Mouse (Mus musculus): Measurements from ENCODE around the gene Nexn. TPM values are rescaled to one million over a fixed set of nuclear protein-coding genes. Genes with fewer than 3 reads are reported as not detected.
"Not testable (repeated sequence)": the region's sequence is repeated elsewhere in the genome, so short reads cannot be mapped to it uniquely, and the experiment has no call there.

Gene Nexn
- polyA plus RNA-seq (2015; fragmentation: Nextera tagmentation; extraction: Ambion mirVana) = 0.59 and 1.2 TPM in 2 replicates

DNA sequence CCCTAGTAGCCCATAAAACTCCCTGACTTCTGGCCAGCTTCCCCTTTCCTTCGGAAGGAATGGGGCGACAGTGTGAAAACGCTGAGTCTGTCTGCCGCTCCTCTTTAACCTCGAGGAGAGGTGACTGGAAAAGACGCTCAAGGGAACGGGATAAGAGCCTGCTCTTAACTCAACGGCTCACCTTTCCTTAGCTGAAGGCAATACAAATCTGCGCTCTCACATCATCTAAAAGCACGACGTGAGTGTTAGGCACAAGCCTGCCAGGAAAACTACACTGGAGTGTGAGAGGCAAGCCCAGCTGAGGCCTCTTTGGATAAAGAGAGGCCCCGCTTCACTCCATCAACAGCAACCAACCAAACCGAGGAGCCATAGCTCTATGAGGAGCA, at the start of gene Nexn:
Gene Nexn (minus strand): TSS at position 315 of the 386 bp plus-strand sequence.
- DNase-seq (ENCODE audit: low spot score) = no peak

DNA sequence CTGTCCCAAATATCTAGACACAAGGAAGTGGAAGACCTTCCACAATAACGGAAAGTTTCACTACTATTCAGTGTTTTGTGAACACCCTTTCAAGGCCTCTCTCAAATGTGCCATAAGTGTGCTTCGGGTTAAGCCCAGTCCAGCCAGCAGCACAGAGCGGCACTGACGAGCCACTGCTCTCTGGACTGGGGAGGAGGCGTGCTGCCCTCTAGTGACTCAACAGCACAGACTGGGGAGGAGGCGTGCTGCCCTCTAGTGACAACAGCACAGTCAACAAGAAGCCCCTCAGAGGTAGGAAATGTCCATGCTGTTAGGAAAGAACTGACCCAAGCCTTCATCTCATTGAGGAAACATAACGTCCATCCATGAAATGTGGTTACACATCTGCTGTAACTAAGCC, 49.5 kb upstream of the Nexn start:
- peak; percentile 77 for DNase-seq (ENCODE audit: low spot score)

DNA sequence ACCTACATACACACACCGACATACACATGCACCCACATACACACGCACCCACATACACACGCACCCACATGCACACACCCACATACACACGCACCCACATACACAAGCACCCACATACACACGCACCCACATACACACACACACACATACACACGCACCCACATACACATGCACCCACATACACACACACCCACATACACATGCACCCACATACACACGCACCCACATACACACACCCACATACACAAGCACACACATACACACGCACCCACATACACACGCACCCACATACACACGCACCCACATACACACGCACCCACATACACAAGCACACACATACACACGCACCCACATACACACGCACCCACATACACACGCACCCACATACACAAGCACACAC, 48.5 kb upstream of the Nexn start:
- not testable (repeated sequence) for DNase-seq (ENCODE audit: low spot score)

DNA sequence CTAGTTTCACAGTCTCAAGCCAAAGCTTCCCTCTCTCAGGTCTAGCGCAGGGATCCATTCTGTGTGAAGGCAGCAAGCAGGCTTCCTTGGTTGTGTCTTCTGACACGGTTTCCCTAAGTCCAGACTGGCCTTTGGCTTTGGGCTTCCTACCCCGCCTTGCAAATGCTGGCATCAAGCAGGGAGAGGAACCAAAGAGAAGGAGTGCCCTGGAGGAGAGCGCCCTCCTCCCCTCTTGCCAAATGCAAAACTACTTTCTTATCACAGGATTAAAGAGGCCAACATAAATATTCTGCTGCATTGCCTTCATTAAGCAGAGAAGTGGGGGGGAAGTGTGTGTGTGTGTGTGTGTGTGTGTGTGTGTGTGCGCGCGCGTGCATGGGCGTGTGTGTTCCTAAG, 43.1 kb upstream of the Nexn start:
- DNase-seq (ENCODE audit: low spot score) = no peak

DNA sequence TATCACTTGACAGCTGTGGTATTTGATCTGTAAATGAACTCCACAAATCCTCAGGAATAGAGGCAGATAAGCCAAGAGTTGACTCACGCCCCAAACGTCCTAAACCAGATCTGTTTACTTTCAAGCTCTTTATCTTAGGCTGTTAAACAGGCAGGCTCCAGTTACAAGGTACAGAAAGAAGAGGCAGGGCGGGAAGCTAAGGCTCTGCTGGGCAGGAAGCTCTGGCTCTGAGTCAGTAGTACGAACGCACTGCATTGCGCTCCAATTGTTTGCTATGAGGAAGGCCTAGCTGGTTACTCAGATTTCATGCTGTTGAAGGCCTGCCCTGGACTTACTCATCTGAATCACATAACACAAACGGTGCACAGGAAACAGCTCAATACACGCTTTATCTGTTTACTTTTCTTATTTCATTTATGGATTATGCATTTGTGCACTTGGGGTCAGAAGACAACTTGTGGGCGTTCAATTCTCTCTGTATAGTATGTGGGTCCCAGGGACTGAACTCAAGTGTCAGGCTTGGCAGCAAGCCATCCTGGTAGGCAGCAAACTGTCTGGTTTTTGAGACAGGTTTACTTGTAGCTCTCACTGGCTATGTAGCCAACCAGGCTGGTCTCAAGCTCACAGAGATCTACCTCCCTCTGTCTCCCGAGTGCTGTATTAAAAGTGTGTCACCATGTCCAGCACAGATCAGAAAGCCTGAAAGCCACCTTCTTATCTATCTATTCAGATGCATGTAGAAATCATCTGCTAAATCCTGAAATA, 42.5 kb upstream of the Nexn start:
- no peak for DNase-seq (ENCODE audit: low spot score)

DNA sequence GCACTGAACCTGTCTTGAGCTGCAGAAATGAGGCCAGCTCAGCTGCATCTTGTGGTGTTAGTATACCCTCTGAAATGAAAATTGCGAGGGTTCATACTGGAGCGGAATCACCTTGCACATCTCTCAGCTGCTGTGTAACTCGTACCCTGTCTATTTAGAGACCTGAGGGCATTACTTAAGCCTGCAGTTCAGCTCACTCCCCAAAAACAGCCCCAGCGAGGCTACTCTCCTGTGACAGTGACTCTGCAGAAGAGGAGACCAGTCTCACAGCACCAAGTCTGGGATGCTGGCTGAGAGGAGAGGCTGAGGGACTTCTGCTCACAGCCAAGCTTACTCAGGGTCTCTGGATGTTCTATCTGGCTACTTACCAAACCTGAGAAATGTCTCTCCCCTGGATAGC, 39.8 kb upstream of the Nexn start:
- no peak for DNase-seq (ENCODE audit: low spot score)

DNA sequence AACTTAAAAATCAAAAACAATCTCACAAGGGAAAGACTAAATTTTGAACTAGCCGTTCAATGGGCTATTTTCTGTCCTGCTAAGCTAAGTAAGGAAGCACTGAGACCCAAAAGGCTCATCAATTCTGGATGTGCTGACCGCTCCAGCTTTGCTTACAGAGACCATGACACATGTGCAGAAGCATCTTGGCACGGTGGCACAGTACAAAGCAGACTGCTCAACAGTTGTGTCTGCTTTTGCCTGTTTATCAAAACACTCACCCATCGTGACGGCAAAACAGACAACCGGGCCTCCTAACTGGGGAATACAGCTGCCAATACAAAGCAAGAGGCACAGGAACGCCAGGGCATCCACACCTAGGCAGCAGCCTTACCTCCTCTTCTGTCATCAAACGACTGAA, 38.9 kb upstream of the Nexn start:
- DNase-seq (ENCODE audit: low spot score) = no peak

DNA sequence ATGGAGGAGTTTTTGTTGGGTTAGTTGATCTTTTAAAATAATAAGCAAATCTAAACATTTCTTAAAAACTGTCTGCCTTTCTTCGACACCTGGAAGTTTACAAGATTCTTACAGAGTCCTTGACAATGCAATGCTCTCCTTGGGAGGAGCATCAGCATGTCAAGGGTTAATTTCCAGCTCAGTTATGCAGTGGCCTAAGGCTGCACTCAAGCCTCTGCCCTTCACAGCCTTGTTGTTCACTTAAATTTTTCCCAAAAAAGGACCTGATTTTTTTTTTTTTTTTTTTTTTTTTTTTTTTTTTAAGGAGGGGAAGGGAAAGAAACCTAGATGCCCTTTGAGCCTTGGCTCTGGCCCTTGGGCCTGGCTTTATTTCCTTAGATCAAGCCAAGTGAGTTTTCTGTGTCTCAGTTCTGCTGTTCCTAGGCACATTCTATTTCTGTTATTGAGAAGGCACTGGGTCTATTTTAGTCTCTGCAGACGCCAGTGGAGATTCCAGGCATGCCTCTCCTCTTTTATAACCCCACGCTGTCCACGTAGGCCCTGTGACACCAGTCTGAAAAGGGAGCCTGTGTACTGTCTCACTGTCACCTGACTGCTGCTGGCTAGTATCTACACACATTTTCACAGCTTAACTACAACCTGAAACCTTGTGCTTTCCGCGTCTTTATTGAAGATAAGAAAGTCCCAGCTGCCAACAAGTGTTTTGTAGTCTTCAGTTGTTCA, 38.1 kb upstream of the Nexn start:
- no peak for DNase-seq (ENCODE audit: low spot score)

DNA sequence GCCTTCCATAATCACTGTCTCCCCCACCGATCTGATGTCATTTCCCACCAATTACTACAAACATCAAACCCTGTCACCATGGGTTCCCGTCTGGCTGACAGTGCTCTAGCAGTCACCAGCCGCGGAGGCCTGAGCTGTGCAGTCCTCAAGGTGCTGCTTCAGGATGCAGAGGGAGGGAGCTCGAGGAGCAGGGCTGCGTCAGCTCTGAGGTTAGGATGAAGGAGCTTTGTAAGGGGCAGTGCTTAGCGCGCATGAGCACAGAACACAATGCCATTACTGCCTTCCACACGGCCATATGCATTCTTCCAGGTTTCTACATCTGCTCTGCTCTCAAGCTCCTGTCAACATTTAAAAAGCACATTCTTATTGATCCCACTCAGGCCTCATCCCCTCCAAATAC, 36.8 kb upstream of the Nexn start:
- DNase-seq (ENCODE audit: low spot score) = no peak

DNA sequence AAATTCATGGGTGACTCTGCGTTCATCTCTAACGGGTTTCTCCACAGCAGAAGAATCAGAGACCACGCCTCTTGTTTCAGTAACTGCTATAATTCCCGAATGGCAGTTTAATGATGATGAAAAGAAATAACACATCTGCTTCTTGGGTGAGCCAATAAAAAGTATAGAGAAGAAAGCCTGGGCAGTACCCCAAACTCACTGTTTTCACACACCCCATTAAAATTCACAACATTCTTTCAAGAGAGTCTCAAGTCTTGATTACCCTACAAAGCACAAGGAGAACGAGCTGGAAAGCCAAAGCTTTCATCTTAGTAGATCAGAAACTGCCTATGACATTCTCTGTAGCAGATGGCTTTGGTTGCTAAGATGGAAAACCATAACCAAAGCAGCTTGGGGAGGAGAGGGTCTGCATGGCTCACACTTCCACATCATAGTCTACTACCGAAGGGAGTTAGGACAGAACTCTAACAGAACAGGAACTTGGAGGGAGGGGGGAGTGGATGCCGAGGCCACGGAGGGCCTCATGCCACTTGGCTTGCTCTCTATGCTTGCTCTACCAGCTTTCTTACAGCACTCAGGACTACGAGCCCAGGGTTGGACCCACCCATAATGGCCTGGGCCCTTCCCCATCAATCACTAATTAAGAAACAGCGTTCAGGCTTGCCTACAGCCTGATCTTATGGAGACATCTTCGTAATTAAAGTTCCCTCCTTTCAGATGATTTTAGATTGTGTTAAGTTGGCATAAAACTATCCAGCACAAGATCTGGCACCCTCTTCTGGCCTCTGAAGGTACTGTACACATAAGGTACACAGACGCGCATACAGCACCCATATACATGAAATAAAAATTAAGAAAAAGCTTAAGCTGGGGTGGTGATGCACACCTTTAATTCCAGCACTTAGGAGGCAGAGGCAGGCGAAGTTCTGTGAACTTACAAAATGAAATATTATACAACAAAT, 34.5 kb upstream of the Nexn start:
- peak; percentile 9 for DNase-seq (ENCODE audit: low spot score)

DNA sequence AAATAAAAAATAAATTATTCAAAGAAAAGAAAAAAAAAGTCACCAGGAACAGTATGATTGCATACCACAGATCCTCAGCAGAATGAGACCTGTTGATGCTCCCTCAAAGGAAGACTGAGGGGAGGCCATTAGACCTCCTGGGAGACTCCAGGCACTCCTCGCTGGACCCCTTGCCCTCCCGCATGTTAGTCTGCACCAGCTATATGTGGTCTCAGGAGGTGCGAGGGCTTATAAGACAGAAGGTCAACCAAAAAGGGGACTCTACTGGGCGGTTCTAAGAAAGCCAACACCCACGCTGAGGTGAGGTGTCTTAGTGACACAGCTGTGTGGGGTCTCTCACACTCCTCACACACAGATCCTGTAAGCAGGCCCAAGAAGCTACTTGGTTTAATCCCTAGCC, 29.7 kb upstream of the Nexn start:
- no peak for DNase-seq (ENCODE audit: low spot score)

DNA sequence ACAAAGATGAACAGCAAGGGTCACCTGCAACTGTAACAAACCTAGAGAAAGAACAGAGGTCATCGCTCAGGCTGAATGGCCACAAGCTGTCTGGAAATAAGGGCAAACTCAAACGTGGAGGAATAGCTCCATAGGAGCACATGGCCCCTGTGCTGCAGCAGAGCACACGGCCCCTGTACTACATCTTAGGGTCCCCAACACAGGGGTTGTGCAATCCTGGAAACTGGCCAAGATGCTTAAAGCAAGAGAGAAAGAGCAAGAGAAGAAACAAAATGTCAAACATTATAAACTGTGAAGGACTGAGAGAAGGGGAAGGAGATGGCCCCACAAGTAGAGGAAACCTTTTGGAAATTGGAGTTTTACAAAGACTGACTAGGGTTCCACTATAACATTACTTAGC, 28.2 kb upstream of the Nexn start:
- no peak for DNase-seq (ENCODE audit: low spot score)

DNA sequence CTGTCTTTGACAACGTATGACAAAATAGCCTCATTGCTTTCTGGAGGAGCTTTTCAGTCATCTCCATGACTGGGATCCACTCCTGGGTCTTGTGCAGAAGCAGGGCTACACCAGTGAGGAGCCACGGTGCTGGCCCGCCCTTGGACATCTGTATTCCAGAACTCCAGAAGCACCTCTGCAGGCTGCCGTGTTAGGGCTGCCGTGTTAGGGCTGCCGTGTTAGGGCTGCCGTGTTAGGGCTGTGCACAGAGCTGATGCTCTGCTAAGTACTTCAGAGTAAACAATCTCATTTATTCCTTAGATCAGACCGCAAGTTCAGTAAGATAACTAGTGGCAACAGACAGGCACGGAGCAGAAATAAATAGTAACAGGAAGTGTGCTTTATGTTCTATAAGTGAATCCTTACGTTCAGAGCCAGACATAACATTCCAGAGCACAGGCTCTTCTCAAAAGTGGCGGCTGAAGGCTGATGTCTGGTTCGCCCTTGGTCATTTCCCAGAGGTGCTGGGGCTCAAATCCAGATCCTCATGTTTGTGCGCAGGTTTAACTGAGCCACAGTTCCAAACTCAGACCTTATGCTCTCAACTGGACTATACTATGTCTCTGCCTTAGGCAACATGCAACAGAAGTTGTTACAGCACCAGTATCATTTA, 27.5 kb upstream of the Nexn start:
- DNase-seq (ENCODE audit: low spot score) = no peak

DNA sequence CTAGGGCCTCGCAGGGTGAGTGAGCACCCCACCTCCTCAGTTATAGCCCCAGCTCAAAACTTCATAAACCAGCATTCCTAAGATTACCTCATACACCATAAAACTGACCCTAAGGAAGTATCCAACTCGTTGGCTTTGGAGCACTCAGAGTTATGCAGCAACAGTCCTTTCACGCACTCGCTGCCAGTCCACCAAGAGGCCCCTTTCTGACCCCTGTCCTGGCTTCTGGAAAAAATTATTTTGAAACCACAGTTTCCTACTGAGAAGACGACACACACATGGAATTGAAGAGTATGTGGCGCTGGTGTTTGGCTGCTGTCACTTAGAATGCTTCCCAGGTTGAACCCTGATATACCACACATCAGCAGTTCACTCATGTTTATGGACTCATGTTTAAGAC, 25.7 kb upstream of the Nexn start:
- DNase-seq (ENCODE audit: low spot score) = no peak

DNA sequence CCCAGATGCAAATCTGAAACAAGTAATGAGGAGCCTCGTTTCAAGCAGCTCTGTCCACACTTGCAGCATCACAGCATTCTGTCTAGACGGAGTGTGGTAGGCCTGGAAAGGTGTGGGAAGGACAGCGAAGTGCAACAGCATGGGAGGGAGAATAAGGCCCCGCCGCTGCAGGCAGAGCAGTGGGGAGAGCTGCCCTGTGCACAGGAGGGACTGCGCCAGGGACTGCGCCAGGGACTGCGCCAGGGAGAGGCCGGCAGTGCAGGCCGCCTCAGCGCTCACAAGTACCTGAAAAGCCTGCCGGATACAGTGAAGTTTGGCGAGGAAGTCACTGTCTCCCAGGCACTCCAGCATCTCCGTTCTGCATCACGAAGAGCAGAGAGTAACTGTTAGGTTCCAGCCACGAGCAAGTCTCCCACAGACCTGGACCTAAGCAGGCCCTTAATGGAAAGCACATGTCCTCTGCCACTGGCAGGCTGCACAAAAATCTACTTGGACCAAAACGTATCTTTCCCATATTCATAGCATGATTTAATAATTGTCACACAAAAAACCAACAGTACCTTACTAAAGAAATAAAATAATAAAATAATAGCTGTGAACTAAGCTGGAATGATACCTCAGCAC, 24.1 kb upstream of the Nexn start:
- DNase-seq (ENCODE audit: low spot score) = no peak

DNA sequence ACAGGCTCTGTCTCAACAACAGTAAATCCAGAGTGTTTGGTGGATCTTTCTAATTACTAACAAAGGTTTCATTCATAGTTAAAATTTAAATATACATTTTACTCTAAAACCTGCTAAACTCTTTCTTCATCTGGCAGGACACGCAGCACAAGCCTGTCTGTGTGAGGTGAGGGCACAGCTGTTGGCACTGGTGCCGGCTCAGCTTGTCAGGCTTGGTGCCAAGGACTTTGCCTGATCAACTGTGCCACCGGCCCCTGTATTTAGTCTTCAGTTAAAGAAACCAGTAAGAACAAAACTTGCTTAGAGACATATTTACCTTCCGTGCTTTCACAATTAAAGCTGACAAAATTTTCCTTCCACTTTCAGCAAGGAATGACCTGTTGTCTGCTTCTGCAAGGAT, 22.6 kb upstream of the Nexn start:
- no peak for DNase-seq (ENCODE audit: low spot score)

DNA sequence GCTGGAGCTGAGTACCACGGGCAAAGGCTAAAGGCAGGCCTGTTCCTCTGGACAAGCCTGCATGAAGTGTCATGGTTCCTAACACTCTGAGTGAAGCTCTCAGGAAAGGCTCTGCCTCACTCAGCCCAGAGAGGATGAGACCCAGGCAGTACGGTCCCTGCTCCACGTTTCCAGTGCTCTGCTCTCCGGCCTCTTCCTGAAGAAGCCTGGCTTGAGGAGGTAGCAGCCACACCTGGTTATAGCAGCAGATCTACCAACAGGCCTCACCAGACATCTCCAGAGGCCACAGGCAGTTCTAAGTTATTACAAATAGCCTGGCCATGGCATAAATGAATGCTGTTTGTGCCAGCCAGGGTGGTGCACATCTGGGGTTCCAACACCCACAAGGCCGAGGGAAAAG, 22.1 kb upstream of the Nexn start:
- DNase-seq (ENCODE audit: low spot score) = no peak

DNA sequence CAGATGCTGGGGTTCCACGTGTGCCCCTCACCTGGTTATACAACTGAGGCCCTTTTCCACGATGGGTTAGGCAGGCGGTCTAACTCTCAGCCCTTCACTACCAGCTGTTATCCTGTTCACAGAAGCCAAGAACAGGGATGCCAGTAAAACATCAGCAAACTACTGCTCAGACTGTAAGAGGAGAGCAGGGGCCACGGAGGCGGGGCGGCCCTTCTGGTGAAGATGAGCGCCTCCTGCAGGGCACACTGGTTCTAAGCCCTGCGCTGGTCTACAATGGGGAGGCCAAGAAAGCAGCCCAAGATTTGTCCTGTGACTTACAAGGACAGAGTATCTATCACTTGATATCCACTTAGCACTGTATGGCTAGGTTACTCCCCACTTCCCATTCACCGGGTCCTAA, 21.7 kb upstream of the Nexn start:
- DNase-seq (ENCODE audit: low spot score) = no peak

DNA sequence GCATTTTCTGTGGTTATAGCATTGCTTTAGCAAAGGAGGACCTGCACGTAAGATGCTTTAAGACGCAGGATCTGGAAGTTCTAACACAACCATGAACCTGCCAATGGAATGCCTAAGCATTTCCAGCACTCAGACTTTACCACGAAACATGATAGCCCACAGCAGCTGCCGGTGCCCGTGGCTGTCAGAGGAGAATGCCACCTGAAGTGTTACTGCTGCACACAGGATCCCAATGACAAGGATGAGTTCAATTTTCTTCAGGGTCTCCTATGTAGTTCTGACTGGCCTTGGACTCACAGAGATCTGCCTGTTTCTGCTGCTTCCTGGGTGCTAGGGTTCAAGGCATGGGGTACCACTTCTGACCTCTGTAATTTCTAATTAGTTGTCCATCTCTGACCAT, 18.6 kb upstream of the Nexn start:
- DNase-seq (ENCODE audit: low spot score) = no peak

DNA sequence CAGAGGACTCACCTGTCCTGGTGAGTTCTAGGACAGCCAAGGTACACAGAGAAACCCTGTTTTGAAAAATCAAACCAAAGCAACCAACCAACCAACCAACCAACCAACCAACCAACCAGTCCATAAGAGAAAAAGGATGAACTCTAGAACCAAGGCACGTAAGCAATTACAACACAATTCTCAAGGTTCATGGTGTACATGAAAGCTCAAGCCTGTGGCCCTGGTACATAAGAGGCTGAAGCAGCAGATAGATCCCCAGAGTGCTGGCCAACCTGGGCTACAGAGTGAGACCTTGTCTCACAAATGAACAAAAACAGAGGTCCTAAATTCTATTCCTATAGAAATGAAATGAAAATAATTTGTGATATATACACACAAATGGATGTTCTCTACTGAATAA, 18.2 kb upstream of the Nexn start:
- DNase-seq (ENCODE audit: low spot score) = no peak

DNA sequence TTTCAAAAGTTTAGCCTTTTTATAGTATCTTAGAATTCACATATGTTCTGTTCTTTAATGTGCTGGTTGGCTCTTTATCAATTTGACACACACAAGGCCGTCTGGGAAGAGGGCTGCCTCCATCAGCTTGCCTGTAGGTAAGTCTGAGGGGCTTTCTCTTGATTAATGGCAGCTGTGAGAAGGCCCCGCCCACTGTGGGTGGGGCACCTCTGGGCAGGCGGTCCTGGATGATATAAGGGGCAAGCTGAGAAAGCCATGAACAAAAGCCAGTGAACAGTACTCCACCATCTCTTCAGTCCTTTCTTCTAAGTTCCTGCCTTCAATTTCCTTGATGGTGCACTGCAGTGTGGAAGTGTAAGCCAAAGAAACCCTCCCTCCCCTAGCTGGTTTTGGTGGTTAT, 16.0 kb upstream of the Nexn start:
- no peak for DNase-seq (ENCODE audit: low spot score)
